Mouse (Mus musculus) olfactory bulb, adult 2 months (tissue): ENCODE data around the gene Btg2.

Source experiments
- CTCF ChIP-seq: fragments of 200-500 bp; IDR thresholded peaks from 2 replicates; pipeline ENCODE4 v1.5.1; 2012; ENCODE audit warnings: low read depth, mild to moderate bottlenecking, low read length, moderate library complexity; ENCODE audit not compliant: insufficient read depth
- POLR2A ChIP-seq: fragments of 200-500 bp; IDR thresholded peaks from 2 replicates; pipeline ENCODE4 v1.6.1; 2012; ENCODE audit warnings: mild to moderate bottlenecking, low read depth, low read length, moderate library complexity; ENCODE audit not compliant: insufficient read depth

DNA sequence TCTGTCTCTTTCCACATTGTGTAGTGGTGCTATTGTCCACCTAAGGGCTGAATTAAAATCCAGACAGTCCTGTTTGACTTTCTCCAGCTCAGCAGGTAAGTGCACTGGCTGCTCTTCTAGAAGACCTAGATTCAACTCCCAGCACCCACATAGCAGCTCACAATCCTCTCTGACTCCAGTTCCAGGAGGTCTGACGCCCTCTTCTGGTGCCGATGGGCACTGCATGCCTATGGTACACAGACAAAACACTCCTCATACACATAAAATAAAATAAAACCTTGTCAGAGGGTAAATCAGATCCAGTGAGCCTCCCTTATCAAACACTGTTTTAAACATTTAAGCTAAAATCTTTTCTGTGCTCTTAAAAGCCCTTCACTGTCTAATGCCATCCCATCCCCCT, 42.4 kb downstream of the Btg2 start:
- TF ChIP-seq CTCF: no peak
- no peak for TF ChIP-seq POLR2A
